Mouse (Mus musculus): ENCODE measurements around the gene Nutf2.
A peak's percentile ranks its signal among the peaks of the same experiment; 100 is the strongest.
"Not testable (repeated sequence)": the region's sequence is repeated elsewhere in the genome, so short reads cannot be mapped to it uniquely, and the experiment has no call there.

The Nutf2 gene

DNA sequence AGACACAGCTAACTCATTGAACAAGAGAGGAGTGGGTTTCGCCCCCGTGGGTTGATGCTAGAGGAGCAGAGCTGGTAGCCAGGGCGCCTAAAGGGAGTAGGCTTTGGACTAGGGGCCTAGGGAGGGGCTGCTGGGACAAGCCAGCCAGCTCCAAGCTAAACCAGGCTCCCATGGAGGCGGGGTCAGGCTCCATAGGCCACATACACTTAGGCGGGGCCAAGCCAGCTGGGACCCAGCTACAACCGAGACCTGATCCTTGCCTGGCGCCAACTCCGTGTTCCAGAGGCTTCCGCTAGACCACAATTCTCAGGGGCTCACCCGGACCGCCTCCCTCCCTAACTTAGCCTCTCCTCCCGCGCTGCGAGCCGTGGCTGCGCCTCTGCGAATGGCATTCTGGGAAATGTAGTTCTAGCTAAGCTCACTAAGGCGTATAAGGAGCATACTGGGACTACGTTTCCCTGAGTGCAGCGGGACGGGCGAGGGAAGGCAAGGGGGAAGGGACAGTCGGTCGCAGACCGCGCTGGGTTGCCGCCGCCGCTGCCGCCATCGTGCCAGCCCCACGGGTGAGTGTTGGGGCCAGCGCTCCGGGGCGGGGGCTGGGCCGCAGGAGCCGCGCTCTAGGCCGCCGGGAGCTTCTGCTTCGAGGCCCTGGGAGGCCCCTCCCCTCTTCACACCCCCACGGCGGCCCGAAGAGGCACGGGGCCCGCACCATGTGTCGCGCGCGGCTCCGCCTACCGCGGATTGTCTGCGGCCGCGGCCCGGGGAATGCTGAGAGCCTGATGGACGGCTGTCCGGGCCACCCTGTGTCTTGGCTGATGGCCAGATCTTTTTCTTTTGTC lies at the start of gene Nutf2:
TSS of gene Nutf2 (plus strand) at position 438 of the 839 bp plus-strand sequence.
- DNase-seq (ENCODE audit: low spot score in 2 of 2) = peak; percentile 98 to 99

DNA sequence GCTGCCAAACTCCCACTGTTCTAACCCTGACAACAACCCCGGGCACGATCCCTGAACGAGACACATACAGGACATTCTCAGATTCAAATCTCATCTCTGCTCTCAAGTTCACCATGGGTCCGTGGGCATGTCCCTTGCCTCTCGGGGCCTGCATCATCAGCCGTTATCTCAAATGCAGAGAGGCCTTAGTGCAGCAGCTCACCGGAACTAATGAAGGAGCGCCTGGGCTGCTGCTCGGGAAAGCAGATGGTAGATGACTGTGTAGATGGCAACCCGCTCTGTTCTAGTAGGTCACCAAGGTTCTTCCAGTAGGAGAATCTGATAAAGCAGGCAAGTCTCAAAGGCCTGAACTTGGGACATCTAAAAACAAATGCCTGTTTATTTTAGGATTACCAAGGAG lies 49.3 kb upstream of the Nutf2 start:
- no peak for DNase-seq (ENCODE audit: low spot score in 2 of 2)

DNA sequence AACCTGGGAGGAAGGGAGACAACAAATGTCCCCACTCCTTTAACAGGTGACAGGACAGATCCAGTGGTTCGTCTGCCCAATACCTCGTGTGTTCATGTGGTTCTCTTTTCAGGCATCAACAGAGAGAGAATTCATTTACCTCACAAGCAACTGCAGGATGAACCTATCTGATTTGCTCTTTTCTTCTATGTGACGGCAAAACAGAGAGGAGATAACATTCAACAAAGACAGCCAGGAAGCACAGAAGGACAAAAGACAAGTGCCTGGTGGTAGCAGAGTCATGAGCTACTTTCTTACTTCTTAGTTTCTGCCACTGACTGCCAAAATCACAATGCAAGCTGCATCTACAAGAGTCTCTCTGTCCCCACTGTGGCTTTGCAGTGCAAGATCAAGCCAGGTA lies 48.8 kb upstream of the Nutf2 start:
- DNase-seq (ENCODE audit: low spot score in 2 of 2) = no peak

DNA sequence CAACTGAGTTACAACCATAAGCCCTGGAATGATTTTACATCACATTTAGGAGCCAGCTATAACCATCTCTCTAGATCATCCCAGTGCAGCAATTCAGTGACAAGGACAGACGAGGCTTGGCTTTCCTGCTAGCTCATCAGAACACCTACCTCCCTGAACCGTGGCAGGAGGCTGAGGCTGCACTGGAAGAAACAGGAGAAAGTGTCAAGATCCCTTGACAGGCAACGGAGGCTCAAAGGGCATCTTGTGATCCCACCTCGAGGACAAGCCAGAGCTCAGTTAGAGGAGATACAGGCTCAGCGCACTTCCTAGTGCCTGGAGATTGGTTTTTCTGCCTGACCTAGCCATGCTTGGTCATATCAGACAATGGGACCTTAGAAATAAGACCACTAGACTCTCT lies 47.9 kb upstream of the Nutf2 start:
- no peak for DNase-seq (ENCODE audit: low spot score in 2 of 2)

DNA sequence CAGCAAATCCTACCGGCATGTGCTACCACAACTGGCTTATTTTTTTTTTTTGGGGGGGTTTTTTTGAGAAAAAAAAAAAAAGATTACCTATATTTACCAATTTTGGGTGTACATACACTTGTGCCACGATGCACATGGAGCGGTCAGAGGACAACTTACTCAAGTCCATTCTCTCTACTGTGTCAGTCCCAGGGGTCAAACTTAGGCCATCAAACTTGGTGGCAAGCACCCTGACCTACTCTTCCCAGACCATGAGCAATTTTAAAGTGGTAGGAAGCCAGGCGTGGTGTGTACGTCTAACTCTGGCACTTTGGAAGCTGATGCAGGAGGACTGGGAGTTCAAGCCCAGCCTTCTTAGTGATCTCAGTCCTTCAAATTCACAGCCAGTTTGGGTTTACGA lies 47.1 kb upstream of the Nutf2 start:
- no peak for DNase-seq (ENCODE audit: low spot score in 2 of 2)

DNA sequence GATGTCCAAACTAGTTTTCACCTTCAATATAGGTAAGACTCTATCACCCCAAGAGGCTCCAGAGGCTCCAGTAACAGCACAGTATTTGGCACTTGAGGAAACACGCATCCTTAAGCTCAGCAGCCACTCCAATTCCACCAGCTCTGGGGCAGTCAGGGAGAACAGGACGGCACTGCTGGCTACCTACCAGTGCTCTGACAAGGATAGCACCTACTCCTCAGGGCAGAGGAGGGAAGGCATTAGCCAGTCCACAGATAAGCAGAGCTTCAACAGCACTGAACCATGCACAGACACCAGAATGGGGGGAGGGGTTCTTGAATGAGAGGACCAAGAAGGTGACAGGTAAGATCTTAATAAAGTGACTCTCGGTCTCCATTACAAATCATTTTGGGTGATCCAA lies 40.7 kb upstream of the Nutf2 start:
- DNase-seq (ENCODE audit: low spot score in 2 of 2) = no peak

DNA sequence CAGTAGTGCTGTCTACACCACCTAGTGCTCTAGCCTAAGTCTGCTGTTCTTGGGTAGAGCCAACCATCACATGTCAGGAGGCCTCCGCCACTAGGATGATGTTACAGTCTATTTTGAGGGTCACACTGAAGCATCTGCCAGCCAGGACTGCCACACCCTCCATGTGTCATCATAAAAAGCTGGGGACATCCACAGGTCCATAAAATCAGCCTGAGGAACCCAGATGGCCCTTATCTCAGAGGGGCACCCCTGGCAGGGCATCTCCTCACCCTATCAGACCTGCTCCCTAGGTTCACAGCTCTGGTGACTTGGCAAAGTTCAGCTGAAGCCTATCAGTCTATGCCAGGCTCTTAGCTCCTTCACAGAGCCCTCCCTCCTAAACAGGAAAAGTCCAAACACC lies 39.5 kb upstream of the Nutf2 start:
- peak; percentile 38 to 45 for DNase-seq (ENCODE audit: low spot score in 2 of 2)

DNA sequence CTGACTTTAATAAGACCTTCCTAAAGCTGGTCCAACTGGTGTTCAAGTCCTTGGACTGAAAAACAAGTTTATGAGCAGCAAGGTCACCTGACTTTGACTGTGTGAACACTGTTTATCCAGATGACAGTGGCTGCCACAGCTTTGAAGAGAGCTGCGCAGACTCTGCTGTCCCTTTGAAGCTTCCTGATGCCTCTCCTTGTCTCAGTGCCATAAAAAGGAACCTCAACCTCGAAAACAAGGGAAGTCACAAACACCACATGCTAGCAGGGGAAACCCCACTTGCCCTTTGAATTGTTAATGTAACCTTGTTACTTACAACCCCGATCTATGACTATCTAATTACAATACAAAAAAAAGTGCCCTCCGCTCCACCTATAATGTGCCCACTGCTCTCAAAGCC lies 34.9 kb upstream of the Nutf2 start:
- no peak for DNase-seq (ENCODE audit: low spot score in 2 of 2)

DNA sequence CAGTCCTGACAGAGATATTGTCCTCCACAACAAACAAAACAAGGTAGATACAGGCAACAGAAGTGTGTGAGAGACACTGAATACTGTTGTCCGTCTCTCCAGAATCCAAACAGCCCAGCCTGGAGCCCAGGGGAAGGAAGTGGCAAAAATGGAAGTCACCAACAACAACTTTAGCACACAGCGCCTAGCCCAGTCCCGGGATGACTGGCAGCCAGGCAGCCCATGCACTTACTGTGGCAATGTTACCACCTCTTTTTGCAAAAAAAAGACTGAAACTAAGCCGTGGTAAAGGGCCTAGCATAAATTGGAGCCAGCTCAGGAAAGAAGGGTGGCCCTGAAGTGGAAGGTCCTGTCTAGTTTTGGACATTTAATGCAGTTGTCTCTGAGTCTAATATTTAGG lies 34.0 kb upstream of the Nutf2 start:
- no peak for DNase-seq (ENCODE audit: low spot score in 2 of 2)

DNA sequence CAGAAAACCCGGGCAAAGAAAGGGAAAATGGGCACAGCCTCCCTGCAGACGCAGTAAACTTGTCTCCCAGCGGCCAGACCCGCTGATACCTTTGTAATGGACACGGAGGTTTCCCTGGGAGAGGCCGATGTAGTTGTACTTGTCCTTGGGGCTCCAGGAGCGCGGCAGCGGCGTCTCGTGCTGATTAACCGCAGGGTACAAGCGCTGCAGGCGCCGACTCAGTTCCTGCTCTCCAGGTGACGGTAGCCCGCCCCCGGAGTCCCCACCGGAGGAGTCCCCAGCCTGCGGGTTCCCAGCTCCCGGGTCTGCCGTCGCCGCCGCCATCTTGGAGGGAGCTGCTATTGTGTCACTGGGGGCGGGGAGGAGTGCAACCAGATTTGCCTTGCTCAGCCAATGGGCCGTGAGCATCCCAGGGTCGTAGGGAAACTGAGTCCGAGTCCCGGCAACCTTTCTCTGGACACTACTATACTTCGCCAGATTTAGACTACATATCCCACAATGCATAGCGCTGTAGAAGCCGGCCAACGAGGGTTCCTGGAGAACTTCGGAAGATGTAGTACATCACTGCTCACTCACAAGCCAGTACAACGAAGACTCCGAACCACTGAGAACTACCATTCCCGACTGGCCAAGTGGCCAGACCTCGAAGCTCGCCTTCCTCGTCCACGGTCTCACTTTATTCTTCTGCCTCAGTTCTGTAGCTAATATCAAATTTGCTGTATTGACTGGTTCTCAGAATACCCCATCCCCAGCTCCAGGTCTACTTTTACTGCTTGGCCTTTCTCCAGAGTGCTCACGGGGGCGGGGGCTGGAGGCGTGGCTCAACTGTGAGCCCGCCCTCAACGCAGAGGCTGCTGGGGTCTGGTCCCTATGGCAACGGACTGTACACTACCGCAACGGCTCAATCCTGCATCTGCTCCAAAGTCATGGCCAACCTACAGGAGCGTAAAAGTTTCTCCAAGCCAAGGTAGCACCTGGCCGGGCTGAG lies 33.2 kb upstream of the Nutf2 start, which contains the start of the genes Ranbp10 and Tsnaxip1:
TSS of gene Ranbp10 (minus strand) at position 490 of the 988 bp plus-strand sequence.
TSS of gene Tsnaxip1 (plus strand) at position 871 of the 988 bp plus-strand sequence.
- DNase-seq (ENCODE audit: low spot score in 2 of 2) = peak; percentile 99

DNA sequence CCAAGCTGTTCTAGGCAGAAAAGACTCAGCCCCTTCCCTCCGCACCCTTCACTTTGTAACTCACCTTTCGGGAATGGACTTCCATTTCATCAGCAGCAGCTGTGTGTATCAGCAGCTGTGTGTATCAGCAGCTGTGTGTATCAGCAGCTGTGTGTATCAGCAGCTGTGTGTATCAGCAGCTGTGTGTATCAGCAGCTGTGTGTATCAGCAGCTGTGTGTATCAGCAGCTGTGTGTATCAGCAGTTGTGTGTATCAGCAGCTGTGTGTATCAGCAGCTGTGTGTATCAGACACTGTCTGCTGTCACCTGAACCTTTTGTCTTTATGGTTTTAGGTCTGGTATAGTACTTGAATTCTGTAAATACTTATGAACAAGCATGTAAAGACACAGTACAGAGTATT lies 26.6 kb upstream of the Nutf2 start:
- not testable (repeated sequence) for DNase-seq (ENCODE audit: low spot score in 2 of 2)

DNA sequence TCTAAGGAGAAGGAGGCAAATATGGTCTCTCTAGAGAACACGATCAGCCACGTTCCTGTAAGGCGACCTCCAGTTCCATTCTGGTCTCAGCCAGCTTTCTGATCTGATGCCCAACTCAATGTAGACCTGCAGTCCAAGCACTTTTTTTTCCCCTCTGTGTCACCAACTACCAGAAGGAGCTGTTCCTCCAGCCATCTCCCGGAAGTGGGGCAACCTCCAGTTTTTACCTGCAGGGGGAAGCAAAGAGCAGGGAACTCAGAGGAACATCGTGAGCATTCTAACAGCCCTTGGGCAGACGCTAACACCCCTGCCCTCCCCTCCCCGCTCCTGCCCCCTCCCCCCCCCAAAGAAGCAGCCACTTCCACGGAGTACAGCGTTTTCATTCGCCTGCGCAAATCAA lies 25.1 kb upstream of the Nutf2 start:
- peak in 1 of 2 experiments; percentile 70 for DNase-seq (ENCODE audit: low spot score in 2 of 2)

DNA sequence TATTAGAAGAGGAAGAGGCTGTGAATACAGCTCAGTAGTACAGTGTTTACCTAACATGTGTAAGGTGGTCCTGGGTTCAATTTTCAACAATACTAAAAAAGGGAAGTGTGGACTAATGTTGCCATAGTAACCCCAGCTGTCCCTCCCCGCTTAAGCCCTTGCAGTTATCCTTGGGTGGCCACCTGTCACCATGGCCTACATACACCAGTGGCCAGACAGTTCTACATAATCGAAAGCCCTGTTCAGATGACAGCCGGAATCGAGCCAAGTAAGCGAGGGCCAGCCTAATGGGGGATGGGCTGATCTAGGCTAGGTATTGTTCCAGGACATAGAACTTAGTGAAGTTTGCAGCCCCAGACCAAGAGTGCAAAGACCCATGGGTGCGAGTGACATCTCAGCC lies 23.4 kb upstream of the Nutf2 start:
- no peak for DNase-seq (ENCODE audit: low spot score in 2 of 2)

DNA sequence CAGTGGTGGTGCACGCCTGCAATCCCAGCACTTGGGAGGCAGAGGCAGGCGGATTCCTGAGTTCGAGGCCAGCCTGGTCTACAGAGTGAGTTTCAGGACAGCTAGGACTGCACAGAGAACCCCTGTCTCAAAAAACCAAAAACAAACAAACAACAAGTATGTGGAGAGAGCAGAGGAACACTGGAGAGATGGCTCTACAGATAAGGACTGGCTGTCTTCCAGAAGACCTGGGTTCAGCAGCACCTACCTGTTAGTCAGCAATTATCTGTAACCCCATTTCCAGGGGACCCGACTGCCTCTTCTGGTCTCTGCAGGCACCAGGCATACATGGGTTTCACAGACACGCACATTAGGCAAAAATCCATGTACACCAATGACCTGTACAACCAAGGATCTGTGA lies 21.2 kb upstream of the Nutf2 start:
- DNase-seq (ENCODE audit: low spot score in 2 of 2) = no peak

DNA sequence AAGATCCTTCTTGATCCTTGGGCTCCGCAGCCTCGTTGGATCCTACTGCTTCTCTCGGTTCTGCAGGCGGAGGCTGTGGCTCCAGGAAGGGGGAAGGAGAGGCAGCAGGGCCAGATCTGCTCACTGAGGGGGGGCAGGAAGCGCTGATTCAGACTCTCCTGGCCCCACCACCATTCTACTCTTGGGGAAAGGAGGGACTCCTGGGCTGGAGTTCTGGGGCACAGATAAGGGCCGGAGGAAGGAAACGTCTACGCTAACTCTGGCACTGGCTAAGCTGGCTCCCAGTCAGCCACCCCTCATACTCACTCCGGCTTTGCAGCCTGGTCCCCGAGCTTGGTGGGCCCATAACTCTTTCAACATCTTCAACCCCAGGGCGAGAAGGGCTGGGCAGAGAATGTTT lies 13.7 kb upstream of the Nutf2 start:
- no peak for DNase-seq (ENCODE audit: low spot score in 2 of 2)

DNA sequence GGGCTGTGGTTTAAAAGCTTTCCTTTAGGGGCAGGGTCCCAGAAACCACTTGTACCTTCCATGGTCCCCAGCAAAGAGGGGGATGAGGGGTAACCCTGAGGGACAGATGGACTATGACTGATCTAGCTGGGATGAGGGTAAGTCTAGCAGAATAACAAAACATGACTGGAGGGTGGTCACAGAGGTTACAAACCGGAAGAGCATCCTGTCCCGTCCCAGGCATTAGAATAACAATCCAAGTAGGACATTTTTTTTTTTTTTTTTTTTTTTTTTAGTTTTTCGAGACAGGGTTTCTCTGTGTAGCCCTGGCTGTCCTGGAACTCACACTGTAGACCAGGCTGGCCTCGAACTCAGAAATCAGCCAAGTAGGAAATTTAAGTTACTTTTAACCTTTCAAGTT lies 10.4 kb upstream of the Nutf2 start:
- DNase-seq (ENCODE audit: low spot score in 2 of 2) = no peak

DNA sequence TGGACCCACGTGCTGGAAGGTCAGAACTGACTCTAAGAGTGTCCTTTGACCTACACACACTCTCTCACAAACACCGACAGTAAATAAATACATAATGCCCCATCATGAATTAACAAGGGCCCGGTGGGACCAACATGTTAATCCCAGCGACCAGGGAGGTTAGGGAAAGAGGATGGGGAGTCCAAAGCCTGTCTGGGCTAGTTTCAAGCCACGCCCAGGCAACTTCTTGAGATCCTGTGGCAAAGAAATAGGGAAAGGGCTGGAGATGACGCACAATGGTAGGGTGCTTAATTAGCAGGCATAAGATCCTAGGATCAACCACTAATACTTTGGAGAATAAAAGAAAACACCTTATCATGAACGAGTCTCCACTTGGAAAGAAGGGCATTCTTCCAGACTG lies 9.8 kb upstream of the Nutf2 start:
- DNase-seq (ENCODE audit: low spot score in 2 of 2) = no peak

DNA sequence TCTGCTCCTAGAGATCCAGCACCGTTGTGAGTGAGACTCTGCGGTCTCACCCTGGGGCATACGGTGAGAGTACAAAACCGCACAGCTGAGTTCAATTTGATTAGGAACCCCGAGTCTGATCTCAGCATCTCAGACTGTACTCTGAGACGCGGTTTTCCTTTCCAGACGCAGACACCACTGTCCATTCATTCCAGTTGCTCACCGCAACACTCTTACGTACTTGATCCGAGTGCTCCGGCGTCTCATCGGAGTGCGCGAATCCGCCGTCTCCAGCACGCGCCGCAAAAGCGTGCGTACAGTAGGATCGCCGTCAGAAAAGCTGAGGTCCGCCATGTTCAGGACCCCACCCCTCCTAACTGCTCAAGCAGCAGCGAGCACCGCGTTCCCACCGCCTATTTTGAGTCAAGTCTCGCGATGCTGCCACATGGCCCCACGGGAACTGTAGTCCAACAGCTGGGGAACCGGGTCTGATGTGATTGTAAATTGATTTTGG lies 8.7 kb upstream of the Nutf2 start:
- peak; percentile 84 to 89 for DNase-seq (ENCODE audit: low spot score in 2 of 2)

DNA sequence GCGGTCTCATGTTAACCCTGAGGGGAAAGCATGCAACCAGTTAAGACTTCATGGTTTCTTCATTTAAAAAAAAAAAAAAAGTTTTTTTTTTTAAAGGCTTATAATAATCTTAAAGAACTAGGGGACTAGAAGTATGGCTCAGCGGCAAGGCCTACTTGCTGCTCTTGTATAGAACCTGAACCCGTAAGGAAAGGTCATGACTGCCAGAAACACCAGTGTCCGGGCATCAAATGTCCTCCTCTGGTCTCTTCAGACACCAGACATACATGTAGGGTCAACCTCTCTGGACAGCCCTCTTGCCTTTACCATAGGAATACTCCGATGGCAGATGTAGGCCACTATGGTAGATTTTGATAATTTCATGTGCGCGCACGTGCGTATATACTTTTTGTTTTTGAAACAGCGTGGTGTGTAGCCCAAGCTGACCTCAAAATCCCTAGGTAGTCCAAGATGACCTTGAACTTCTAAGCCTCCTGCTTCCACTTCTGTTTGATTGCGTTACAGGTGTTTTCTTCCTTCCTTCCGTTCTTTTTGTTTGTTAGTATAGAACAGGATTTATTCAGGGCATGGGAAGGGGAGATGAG lies 8.1 kb upstream of the Nutf2 start:
- DNase-seq (ENCODE audit: low spot score in 2 of 2) = no peak

DNA sequence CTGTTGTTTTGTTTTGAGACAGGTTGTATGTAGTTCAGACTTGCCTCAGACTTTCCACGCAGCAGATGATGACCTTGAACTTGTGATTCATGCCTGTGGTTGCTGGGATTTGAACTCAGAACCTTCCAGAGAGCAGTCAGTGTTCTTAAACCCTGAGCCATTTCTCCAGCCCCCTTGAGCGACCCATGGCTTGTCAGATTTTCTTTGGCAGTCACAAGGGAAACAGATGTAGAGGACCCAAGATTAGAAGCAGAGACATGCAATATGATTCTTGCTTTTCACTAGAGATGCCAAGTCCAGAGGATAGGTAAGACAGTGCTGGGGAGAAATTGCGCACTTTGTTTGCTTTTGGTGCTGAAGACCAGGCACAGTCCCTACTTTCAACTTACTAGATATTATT lies 7.2 kb upstream of the Nutf2 start, which contains the start of gene Cenpt:
TSS of gene Cenpt (minus strand) at position 101 of the 400 bp plus-strand sequence.
- no peak for DNase-seq (ENCODE audit: low spot score in 2 of 2)

DNA sequence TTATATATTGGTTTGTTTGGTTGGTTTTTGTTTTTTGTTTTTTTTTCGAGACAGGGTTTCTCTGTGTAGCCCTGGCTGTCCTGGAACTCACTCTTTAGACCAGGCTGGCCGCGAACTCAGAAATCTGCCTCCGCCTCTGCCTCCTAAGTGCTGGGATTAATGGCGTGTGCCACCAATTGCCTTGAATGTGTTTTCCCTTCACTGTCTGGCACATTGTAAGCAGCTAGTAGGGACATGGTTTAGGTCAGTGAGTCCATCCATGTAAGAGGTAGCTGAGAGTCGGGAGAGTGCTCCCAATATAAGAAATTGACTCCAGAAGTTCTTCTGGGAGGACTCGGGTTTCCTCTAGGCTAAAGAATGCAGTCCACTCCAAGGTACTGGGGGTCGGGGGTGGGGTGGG lies 6.1 kb upstream of the Nutf2 start:
- no peak for DNase-seq (ENCODE audit: low spot score in 2 of 2)

DNA sequence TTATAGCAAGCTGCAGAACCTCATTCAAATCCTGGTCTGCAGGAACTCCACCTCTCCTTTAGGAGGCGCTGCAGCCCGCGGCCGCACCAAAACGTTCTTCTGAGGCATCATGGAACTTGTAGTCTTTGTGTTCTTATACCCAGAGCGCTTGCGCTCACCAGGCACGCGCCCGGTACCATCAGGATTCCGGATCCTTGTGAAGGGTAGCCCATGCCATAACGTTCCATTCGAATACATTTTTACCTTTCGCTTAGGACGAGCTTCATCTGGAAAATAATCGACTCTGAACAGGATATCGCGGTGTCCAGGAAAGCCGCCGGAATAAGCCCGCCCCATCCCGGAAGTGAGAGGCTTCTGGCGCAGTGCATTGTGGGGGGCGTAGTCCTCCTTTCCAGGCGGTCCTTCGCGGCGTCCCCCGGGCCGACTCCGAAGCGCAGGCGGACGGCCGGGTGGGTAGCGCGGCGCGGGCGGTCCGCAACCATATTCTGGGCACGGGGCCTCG lies 5.6 kb upstream of the Nutf2 start, which contains the start of gene Thap11:
TSS of gene Thap11 (plus strand) at position 418 of the 502 bp plus-strand sequence.
- DNase-seq (ENCODE audit: low spot score in 2 of 2) = peak; percentile 88 to 94
